Mouse (Mus musculus) heart, embryonic 12.5 days (tissue): Measurements from ENCODE around the gene Vmn1r71. TPM values are rescaled to one million over a fixed set of nuclear protein-coding genes. Genes with fewer than 3 reads are reported as not detected.
"Not testable (repeated sequence)": the region's sequence is repeated elsewhere in the genome, so short reads cannot be mapped to it uniquely, and the experiment has no call there.

Experiments used
- ATAC-seq: fragments of 200-750 bp; cut with Nextera tagmentation; 2 replicates; pipeline ENCODE4 v1.8.0; 2017; ENCODE audit warnings: moderate TSS enrichment, moderate library complexity; ENCODE audit not compliant: insufficient number of reproducible peaks, low FRiP score
- H3K27ac ChIP-seq: fragments of 300-500 bp; sonication (generic); 2 replicates; pipeline ENCODE4 v1.5.1; 2016; ENCODE audit warnings: mild to moderate bottlenecking, moderate library complexity; ENCODE audit not compliant: poor library complexity, severe bottlenecking
- H3K27me3 ChIP-seq: fragments of 300-500 bp; sonication (generic); replicated peaks from 2 replicates; pipeline ENCODE4 v1.6.1; 2016; ENCODE audit warnings: mild to moderate bottlenecking, moderate library complexity
- H3K36me3 ChIP-seq: fragments of 300-500 bp; sonication (generic); 2 replicates; pipeline ENCODE4 v1.6.1; 2016; ENCODE audit warnings: mild to moderate bottlenecking, moderate library complexity
- H3K4me1 ChIP-seq: fragments of 300-500 bp; sonication (generic); replicated peaks from 2 replicates; pipeline ENCODE4 v1.6.1; 2016; ENCODE audit warnings: mild to moderate bottlenecking
- H3K4me2 ChIP-seq: fragments of 300-500 bp; sonication (generic); 2 replicates; pipeline ENCODE4 v1.6.1; 2016; ENCODE audit warnings: mild to moderate bottlenecking, moderate library complexity
- H3K4me3 ChIP-seq: fragments of 300-500 bp; sonication (generic); 2 replicates; pipeline ENCODE4 v1.5.1; 2016; ENCODE audit warnings: mild to moderate bottlenecking
- H3K9ac ChIP-seq: fragments of 300-500 bp; sonication (generic); 2 replicates; pipeline ENCODE4 v1.6.1; 2016; ENCODE audit warnings: mild to moderate bottlenecking, moderate library complexity
- H3K9me3 ChIP-seq: fragments of 300-500 bp; sonication (generic); replicated peaks from 2 replicates; pipeline ENCODE4 v1.6.1; 2016; ENCODE audit warnings: mild to moderate bottlenecking, moderate library complexity
- polyA plus RNA-seq: library from polyadenylated mRNA; unstranded; fragments of >200 nt; fragmentation: Nextera tagmentation; extraction: Ambion mirVana; gene quantifications from 2 replicates; pipeline ENCODE4 v1.2.1, GENCODE M21; 2016

The Vmn1r71 gene
- not detected in 2 replicates for polyA plus RNA-seq

DNA sequence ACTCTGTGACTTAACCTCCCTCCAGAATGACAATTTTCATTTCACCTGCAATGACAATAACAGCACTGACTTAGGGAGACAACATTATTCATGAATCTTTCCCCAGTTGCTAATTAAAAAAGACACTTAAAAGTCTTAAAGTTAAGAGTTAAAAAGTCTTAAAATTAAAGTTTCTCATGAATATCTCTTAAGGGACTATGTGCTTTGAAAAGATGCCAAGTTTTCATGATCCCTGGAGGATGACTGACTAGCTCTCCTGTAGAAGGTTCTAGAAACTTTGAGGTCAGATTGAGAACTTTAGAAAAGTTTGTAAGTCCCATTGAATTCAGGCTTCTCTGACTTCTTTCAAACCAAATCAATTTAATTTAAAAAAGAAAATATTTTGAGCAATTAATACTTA is at the start of gene Vmn1r71:
Gene Vmn1r71, minus strand, starts transcription at position 101 of the 400 bp plus-strand sequence.
- no peak within 1 kb of the TSS for H3K27ac ChIP-seq
- H3K9me3 ChIP-seq = peaks cover 11% of the 10 kb centered on the region
- no peak within 1 kb of the TSS for H3K4me3 ChIP-seq
- no peaks in the 10 kb centered on the region for H3K27me3 ChIP-seq
- no peak within 1 kb of the TSS for H3K9ac ChIP-seq
- H3K36me3 ChIP-seq = no peaks in the 10 kb centered on the region
- H3K4me2 ChIP-seq = no peak within 1 kb of the TSS
- no peaks in the 10 kb centered on the region for H3K4me1 ChIP-seq
- ATAC-seq = no peak

DNA sequence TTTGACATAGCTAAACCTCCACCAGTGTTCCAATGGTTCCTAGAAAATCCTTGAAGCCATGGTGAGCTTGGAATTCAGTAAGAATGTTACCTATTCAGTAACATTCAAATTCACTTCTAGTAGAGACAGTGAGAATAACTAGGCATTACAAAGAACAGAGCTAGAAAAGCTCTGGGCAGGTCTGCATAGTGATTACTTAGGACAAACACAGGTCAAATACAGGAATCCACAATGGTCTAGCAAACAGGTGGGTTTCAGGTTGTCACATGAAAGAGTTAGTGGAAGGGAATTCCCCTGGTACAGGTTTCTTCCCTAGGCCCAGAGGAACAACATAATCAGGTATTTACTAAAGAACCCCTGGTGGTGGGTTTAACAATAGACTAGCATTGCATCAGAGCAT is 3.4 kb upstream of the Vmn1r71 start:
- H3K4me3 ChIP-seq, H3K4me1 ChIP-seq, H3K4me2 ChIP-seq, H3K36me3 ChIP-seq, H3K27ac ChIP-seq, H3K27me3 ChIP-seq, ATAC-seq, H3K9ac ChIP-seq: not testable (repeated sequence)
- peaks cover 14% of the 10 kb centered on the region for H3K9me3 ChIP-seq

Other genes with a start within 250 kb of the Vmn1r71 start
- not detected in 2 replicates for gene Vmn1r68, start 195.9 kb downstream of the Vmn1r71 start, polyA plus RNA-seq
- not detected in 2 replicates for gene Vmn1r69, start 140.7 kb downstream of the Vmn1r71 start, polyA plus RNA-seq
- gene Vmn1r70, start 122.8 kb downstream of the Vmn1r71 start, polyA plus RNA-seq = not detected in 2 replicates
- not detected in 2 replicates for gene Nlrp4b, start 66.6 kb downstream of the Vmn1r71 start, polyA plus RNA-seq
- gene Zscan4b, start 150.7 kb upstream of the Vmn1r71 start, polyA plus RNA-seq = not detected in 2 replicates